Mouse (Mus musculus): Measurements from ENCODE around the gene Elobl. TPM values are rescaled to one million over a fixed set of nuclear protein-coding genes. Genes with fewer than 3 reads are reported as not detected.
"Not testable (repeated sequence)": the region's sequence is repeated elsewhere in the genome, so short reads cannot be mapped to it uniquely, and the experiment has no call there.

The Elobl gene
- polyA plus RNA-seq, 1 experiment from 2014 or later = not detected

DNA sequence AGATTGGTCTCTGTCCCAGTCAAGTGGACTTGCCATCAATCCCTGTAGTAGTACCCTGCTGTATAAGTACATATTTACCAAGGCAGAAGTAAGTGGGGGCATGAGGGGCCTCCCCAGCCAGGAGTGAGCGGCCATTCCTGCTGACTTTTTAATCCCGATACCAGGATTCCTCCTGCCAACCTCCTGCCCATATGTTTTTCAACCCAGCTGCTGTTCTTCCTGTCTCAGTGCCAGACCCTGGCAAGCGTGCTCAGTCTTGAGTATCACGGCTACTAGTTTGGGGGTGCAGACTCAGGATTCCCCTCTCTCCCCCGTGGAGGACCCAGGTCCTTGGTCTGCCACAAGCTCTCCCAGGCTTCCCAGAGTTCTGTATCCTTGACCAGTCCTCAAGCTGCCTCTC lies 35.9 kb upstream of the Elobl start:
- Histone ChIP-seq H3K9ac (ENCODE audit: low read length) (peak overlapping the region; percentile 51; the same call in 1 of the 2 replicates), H3K27ac (ENCODE audit: low read length) (peak overlapping the region; percentile 61)

DNA sequence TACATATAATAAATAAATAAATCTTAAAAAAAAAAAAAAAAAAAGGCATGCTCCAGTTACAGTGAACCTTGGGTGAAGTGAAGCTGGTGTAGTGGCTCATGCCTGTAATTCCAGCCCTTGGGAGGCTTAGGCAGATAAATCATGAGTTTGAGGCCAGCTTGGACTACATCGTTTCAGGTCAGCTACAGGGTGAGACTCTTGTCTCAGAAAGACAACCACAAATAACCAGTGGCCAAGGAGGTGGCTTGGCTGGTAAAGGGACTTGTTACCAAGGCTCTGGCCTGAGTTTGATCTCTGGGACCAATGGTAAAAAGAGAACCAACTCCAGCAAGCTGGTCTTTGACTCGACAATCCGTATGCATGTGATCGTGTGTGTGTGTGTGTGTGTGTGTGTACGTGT lies 35.3 kb upstream of the Elobl start:
- Histone ChIP-seq H3K9ac (ENCODE audit: low read length) (no peak overlapping the region), H3K4me3 (replicated peaks; ENCODE audit: low read length) (0 out of 2 replicates have a peak overlapping the region, but pooled peaks have one; percentile 7), H3K4me2 (ENCODE audit: low read depth, low read length) (peak overlapping the region; percentile 39; the same call in 1 of the 2 replicates), H3K36me3 (ENCODE audit: control insufficient read depth, insufficient read depth, low read length) (no peaks in the 10 kb centered on the region), H3K27me3 (ENCODE audit: control insufficient read depth, insufficient read depth, low read length) (no peaks in the 10 kb centered on the region), H3K9me3 (replicated peaks; ENCODE audit: control insufficient read depth, low read length) (no peaks in the 10 kb centered on the region), H3K4me1 (ENCODE audit: control insufficient read depth, insufficient read depth, low read length) (peaks cover 20% of the 10 kb centered on the region), H3K27ac (ENCODE audit: low read length) (no peak overlapping the region)
- 84% methylated on average over 5 of the region's 5 CpGs for WGBS
- no peak for ATAC-seq (ENCODE audit: insufficient read depth, low FRiP score)

More for the DNA sequence above, 35.9 kb upstream of the Elobl start:
- no peaks in the 10 kb centered on the region for H3K36me3 ChIP-seq (ENCODE audit: control insufficient read depth, insufficient read depth, low read length)
- H3K4me3 ChIP-seq (replicated peaks; ENCODE audit: low read length) = peak overlapping the region; percentile 7; the same call in 1 of the 2 replicates
- no peaks in the 10 kb centered on the region for H3K27me3 ChIP-seq (ENCODE audit: control insufficient read depth, insufficient read depth, low read length)
- ATAC-seq (ENCODE audit: insufficient read depth, low FRiP score) = no peak
- WGBS = 56% methylated on average over 5 of the region's 5 CpGs
- H3K4me1 ChIP-seq (ENCODE audit: control insufficient read depth, insufficient read depth, low read length) = peaks cover 20% of the 10 kb centered on the region
- no peaks in the 10 kb centered on the region for H3K9me3 ChIP-seq (replicated peaks; ENCODE audit: control insufficient read depth, low read length)
- peak overlapping the region; percentile 39 for H3K4me2 ChIP-seq (ENCODE audit: low read depth, low read length)

DNA sequence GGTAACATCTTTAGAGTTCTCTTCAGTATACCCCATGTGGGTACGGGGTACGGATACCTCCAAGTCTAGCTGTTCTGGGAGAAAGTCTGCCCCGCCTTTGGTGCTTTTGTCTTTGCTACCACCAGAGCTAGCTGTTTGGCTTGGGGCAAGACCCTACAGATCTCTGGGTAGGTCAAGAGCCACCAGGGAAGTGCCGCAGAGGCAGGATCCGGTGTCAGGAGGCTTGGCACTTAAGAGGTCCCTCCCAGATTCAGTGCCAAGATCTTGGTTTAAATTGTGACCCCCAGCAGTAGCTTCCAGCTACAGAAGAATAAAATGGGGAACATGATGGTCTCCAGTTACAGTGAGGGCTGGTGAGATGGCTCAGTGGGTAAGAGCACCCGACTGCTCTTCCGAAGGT lies 34.8 kb upstream of the Elobl start:
- H3K36me3 ChIP-seq (ENCODE audit: control insufficient read depth, insufficient read depth, low read length) = no peaks in the 10 kb centered on the region
- no peak for ATAC-seq (ENCODE audit: insufficient read depth, low FRiP score)
- no peaks in the 10 kb centered on the region for H3K9me3 ChIP-seq (replicated peaks; ENCODE audit: control insufficient read depth, low read length)
- H3K4me3 ChIP-seq (replicated peaks; ENCODE audit: low read length) = peak overlapping the region; percentile 19
- peak overlapping the region; percentile 70 for H3K4me2 ChIP-seq (ENCODE audit: low read depth, low read length)
- H3K27me3 ChIP-seq (ENCODE audit: control insufficient read depth, insufficient read depth, low read length) = no peaks in the 10 kb centered on the region
- H3K4me1 ChIP-seq (ENCODE audit: control insufficient read depth, insufficient read depth, low read length) = peaks cover 20% of the 10 kb centered on the region
- H3K27ac ChIP-seq (ENCODE audit: low read length) = no peak overlapping the region
- WGBS = 87% methylated on average over 7 of the region's 7 CpGs
- H3K9ac ChIP-seq (ENCODE audit: low read length) = no peak overlapping the region

DNA sequence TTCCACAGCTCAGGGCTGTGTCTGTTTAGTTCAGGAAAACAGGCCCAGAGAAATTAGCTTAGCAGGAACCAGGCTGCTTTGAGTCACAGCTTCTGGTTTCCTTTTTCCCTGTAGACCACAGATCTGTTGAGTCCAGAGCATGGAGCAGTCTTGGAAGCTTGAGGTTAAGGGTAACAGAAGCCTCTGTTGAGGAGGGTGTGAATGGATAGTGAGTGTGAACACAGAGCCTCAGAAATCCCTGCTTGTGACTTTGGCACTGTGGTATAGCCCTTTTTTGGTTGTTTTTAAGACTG lies 33.7 kb upstream of the Elobl start:
- ATAC-seq (ENCODE audit: insufficient read depth, low FRiP score) = no peak

DNA sequence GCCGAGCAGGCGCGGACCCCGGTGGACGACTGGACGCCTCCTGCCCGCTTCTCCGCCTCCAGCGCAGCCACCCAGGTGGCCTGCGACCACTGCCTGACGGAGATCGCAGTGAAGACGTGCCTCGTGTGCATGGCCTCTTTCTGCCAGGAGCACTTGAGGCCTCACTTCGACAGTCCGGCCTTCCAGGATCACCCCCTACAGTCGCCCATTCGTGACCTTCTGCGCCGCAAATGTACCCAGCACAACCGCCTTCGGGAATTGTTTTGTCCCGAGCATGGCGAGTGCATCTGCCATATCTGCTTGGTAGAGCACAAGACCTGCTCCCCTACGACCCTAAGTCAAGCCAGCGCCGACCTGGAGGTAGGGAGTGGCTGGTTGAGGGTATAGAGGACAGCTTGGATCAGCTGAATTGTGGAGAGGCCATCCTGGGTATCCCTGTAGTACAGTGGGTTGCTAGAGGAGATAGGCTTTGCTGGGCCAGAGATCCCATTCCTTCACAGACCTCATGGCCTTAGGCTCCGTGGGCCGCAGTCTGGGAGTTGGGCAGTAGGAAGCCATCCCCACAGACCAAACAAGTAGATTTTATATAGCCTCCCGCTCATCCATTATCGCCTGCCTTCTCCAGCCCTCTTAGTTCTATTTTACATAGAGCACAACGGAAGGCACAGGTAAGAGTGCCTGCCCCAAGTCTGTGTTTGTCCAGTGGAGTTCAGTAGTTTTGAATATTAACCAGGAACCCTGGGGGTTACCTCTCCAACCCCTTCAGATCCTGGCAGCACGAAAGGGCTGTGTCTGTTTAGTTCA lies 33.2 kb upstream of the Elobl start:
- Histone ChIP-seq H3K4me2 (ENCODE audit: low read depth, low read length) (peak overlapping the region; percentile 70), H3K27me3 (ENCODE audit: control insufficient read depth, insufficient read depth, low read length) (no peaks in the 10 kb centered on the region), H3K4me3 (replicated peaks; ENCODE audit: low read length) (peak overlapping the region; percentile 74), H3K9me3 (replicated peaks; ENCODE audit: control insufficient read depth, low read length) (no peaks in the 10 kb centered on the region), H3K36me3 (ENCODE audit: control insufficient read depth, insufficient read depth, low read length) (no peaks in the 10 kb centered on the region), H3K27ac (ENCODE audit: low read length) (peak overlapping the region; percentile 77), H3K4me1 (ENCODE audit: control insufficient read depth, insufficient read depth, low read length) (peaks cover 20% of the 10 kb centered on the region), H3K9ac (ENCODE audit: low read length) (peak overlapping the region; percentile 87)
- 0 out of 2 replicates have a peak, but pooled peaks have one; percentile 0 for ATAC-seq (ENCODE audit: insufficient read depth, low FRiP score)
- 20% methylated on average over 33 of the region's 33 CpGs for WGBS

More for the DNA sequence above, 33.7 kb upstream of the Elobl start:
- peak overlapping the region; percentile 70 for H3K4me2 ChIP-seq (ENCODE audit: low read depth, low read length)
- H3K36me3 ChIP-seq (ENCODE audit: control insufficient read depth, insufficient read depth, low read length) = no peaks in the 10 kb centered on the region
- H3K9ac ChIP-seq (ENCODE audit: low read length) = peak overlapping the region; percentile 87
- H3K27me3 ChIP-seq (ENCODE audit: control insufficient read depth, insufficient read depth, low read length) = no peaks in the 10 kb centered on the region
- peaks cover 20% of the 10 kb centered on the region for H3K4me1 ChIP-seq (ENCODE audit: control insufficient read depth, insufficient read depth, low read length)
- H3K9me3 ChIP-seq (replicated peaks; ENCODE audit: control insufficient read depth, low read length) = no peaks in the 10 kb centered on the region
- H3K27ac ChIP-seq (ENCODE audit: low read length) = peak overlapping the region; percentile 77
- peak overlapping the region; percentile 74 for H3K4me3 ChIP-seq (replicated peaks; ENCODE audit: low read length)

DNA sequence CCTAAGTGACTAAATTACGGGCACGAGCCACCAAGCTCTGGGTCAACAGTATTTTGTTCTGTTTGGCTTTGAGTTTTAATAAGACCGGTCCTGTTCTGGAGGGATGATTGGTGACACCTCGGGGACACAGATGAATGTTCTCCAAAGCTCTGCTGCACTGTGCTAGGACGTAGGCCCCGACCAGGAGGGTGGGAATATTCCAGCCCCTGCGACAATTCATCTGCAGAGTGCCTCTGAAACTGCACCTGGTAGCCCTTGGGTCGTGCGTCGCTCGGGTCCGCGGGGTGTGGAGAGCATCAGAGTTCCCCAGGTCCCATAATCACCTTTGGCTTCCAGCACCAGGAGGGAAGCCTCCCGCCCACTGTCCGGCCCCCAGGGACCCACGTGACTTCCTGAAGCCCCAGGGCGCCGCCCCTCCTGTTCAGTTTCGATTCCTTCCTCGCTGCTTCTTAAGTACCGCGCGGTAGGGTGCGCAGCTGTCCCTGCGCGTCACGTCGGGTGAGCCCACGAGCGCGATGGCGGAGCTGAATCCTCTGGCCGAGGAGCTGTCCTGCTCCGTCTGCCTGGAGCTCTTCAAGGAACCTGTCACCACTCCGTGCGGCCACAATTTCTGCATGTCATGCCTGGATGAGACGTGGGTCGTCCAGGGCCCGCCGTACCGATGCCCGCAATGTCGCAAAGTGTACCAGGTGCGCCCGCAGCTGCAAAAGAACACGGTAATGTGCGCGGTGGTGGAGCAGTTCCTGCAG lies 32.4 kb upstream of the Elobl start, which contains the start of gene Trim25:
Gene Trim25, plus strand, starts transcription at position 403 of the 749 bp plus-strand sequence.
- Histone ChIP-seq H3K9ac (ENCODE audit: low read length) (peak within 1 kb of the TSS; percentile 87), H3K9me3 (replicated peaks; ENCODE audit: control insufficient read depth, low read length) (no peaks in the 10 kb centered on the region), H3K27ac (ENCODE audit: low read length) (peak within 1 kb of the TSS; percentile 77), H3K4me1 (ENCODE audit: control insufficient read depth, insufficient read depth, low read length) (peaks cover 20% of the 10 kb centered on the region), H3K4me3 (replicated peaks; ENCODE audit: low read length) (peak within 1 kb of the TSS; percentile 74), H3K27me3 (ENCODE audit: control insufficient read depth, insufficient read depth, low read length) (no peaks in the 10 kb centered on the region), H3K36me3 (ENCODE audit: control insufficient read depth, insufficient read depth, low read length) (no peaks in the 10 kb centered on the region), H3K4me2 (ENCODE audit: low read depth, low read length) (peak within 1 kb of the TSS; percentile 70)
- 2% methylated on average over 48 of the region's 48 CpGs for WGBS
- peak; percentile 96 for ATAC-seq (ENCODE audit: insufficient read depth, low FRiP score)

DNA sequence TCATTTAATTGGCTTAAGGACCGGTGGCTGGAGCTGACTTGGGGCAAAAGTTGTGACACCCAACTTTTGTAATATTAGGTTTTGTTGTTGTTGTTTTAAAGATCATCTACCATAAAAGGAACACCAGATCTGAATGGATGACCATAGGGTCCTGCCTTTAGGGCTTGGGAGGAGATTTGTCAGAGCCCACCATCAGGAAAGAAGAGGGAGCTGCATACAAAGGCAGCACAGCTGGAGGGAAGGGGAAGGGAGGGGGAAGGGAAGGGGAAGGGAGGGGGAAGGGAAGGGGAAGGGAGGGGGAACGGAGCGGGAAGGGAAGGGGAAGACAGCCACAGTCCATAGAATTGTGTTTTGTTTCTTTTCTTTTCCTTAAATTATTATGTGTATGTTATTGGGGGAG lies 31.7 kb upstream of the Elobl start:
- H3K4me3 ChIP-seq (replicated peaks; ENCODE audit: low read length) = no peak overlapping the region
- H3K9ac ChIP-seq (ENCODE audit: low read length) = no peak overlapping the region
- 31% methylated on average over 3 of the region's 3 CpGs for WGBS
- H3K27ac ChIP-seq (ENCODE audit: low read length) = no peak overlapping the region
- H3K4me1 ChIP-seq (ENCODE audit: control insufficient read depth, insufficient read depth, low read length) = peaks cover 20% of the 10 kb centered on the region
- no peak for ATAC-seq (ENCODE audit: insufficient read depth, low FRiP score)
- no peaks in the 10 kb centered on the region for H3K27me3 ChIP-seq (ENCODE audit: control insufficient read depth, insufficient read depth, low read length)
- H3K36me3 ChIP-seq (ENCODE audit: control insufficient read depth, insufficient read depth, low read length) = no peaks in the 10 kb centered on the region
- peak overlapping the region; percentile 70 for H3K4me2 ChIP-seq (ENCODE audit: low read depth, low read length)
- H3K9me3 ChIP-seq (replicated peaks; ENCODE audit: control insufficient read depth, low read length) = no peaks in the 10 kb centered on the region

DNA sequence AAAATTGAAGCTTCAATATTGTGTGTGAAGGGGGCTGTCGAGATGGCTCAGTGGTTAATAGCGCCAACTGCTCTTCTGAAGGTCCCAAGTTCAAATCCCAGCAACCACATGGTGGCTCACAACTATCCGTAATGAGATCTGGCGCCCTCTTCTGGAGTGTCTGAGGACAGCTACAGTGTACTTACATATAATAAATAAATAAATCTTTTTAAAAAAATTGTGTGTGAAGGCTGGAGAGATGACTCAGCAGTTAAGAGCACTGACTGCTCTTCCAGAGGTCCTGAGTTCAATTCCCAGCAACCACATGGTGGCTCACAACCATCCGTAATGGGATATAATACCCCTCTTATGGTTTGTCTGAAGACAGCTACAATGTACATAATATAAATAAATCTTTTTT lies 30.6 kb upstream of the Elobl start:
- H3K27ac ChIP-seq (ENCODE audit: low read length); H3K9ac ChIP-seq (ENCODE audit: low read length); H3K27me3 ChIP-seq (ENCODE audit: control insufficient read depth, insufficient read depth, low read length); H3K36me3 ChIP-seq (ENCODE audit: control insufficient read depth, insufficient read depth, low read length); H3K4me3 ChIP-seq (replicated peaks; ENCODE audit: low read length); ATAC-seq (ENCODE audit: insufficient read depth, low FRiP score); H3K4me2 ChIP-seq (ENCODE audit: low read depth, low read length); H3K9me3 ChIP-seq (replicated peaks; ENCODE audit: control insufficient read depth, low read length): not testable (repeated sequence)
- H3K4me1 ChIP-seq (ENCODE audit: control insufficient read depth, insufficient read depth, low read length) = peaks cover 11% of the 10 kb centered on the region
- WGBS = 79% methylated on average over 5 of the region's 5 CpGs

DNA sequence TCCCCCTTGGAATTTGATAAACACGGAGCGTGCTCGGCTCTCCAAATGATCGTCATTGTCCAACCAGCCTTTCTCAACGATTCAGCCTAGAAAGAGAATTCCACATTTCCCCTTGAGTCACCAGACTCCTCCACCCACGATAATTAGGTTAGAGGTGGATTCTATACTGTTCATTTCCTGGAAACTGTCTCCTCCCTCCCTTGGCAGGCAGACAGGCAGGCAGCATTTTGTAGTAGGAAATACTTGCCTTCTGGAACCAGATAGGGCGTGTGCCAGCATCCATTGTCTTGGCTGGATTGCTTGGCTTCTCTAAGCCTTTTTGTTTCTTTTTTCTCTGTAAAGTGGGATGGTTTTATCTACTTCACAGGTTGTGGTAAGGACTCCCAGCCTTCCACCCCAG lies 29.7 kb upstream of the Elobl start:
- no peaks in the 10 kb centered on the region for H3K27me3 ChIP-seq (ENCODE audit: control insufficient read depth, insufficient read depth, low read length)
- no peak overlapping the region for H3K9ac ChIP-seq (ENCODE audit: low read length)
- peaks cover 7% of the 10 kb centered on the region for H3K4me1 ChIP-seq (ENCODE audit: control insufficient read depth, insufficient read depth, low read length)
- no peaks in the 10 kb centered on the region for H3K9me3 ChIP-seq (replicated peaks; ENCODE audit: control insufficient read depth, low read length)
- 45% methylated on average over 7 of the region's 7 CpGs for WGBS
- no peak overlapping the region for H3K4me3 ChIP-seq (replicated peaks; ENCODE audit: low read length)
- H3K36me3 ChIP-seq (ENCODE audit: control insufficient read depth, insufficient read depth, low read length) = no peaks in the 10 kb centered on the region
- ATAC-seq (ENCODE audit: insufficient read depth, low FRiP score) = no peak
- peak overlapping the region; percentile 39 for H3K27ac ChIP-seq (ENCODE audit: low read length)
- 0 out of 2 replicates have a peak overlapping the region, but pooled peaks have one; percentile 7 for H3K4me2 ChIP-seq (ENCODE audit: low read depth, low read length)

All from stomach, embryonic 16.5 days (tissue).